Mouse (Mus musculus) retina, postnatal 1 day (tissue): ENCODE data around the gene Ano6.
A peak's percentile ranks its signal among the peaks of the same experiment; 100 is the strongest.

ENCODE experiments used
- DNase-seq: peaks from one replicate; pipeline ENCODE4 v3.0.0-alpha.2; 2012

Ano6 gene

GRCm38 (mm10) chr15:95944299-95944698, 153.7 kb downstream of the Ano6 start:
- DNase-seq = no peak

- DNase-seq = peak; percentile 67
Observed at GRCm38 (mm10) chr15:95945951-95946708, 155.5 kb downstream of the Ano6 start.

- DNase-seq = no peak
Observed at GRCm38 (mm10) chr15:95948411-95948810, 157.8 kb downstream of the Ano6 start.

- no peak for DNase-seq
Observed at GRCm38 (mm10) chr15:95949336-95949735, 158.7 kb downstream of the Ano6 start.

GRCm38 (mm10) chr15:95951497-95951896, 160.9 kb downstream of the Ano6 start:
- no peak for DNase-seq

GRCm38 (mm10) chr15:95956692-95957091, 166.0 kb downstream of the Ano6 start:
- no peak for DNase-seq

GRCm38 (mm10) chr15:95962411-95963123, 171.9 kb downstream of the Ano6 start:
- no peak for DNase-seq

GRCm38 (mm10) chr15:95963124-95963482, 172.5 kb downstream of the Ano6 start:
- DNase-seq = no peak

GRCm38 (mm10) chr15:95963533-95964250, 173.0 kb downstream of the Ano6 start:
- peak; percentile 40 for DNase-seq

GRCm38 (mm10) chr15:95964251-95964561, 173.6 kb downstream of the Ano6 start:
- DNase-seq = no peak

GRCm38 (mm10) chr15:95966979-95967378, 176.3 kb downstream of the Ano6 start:
- no peak for DNase-seq

- DNase-seq = no peak
Observed at GRCm38 (mm10) chr15:95967516-95968196, 177.0 kb downstream of the Ano6 start.

GRCm38 (mm10) chr15:95969596-95969995, 179.0 kb downstream of the Ano6 start:
- no peak for DNase-seq

- DNase-seq = no peak
Observed at GRCm38 (mm10) chr15:95970176-95970575, 179.5 kb downstream of the Ano6 start.

GRCm38 (mm10) chr15:95970691-95971090, 180.0 kb downstream of the Ano6 start:
- DNase-seq = no peak

GRCm38 (mm10) chr15:95971302-95971701, 180.7 kb downstream of the Ano6 start:
- no peak for DNase-seq

GRCm38 (mm10) chr15:95972156-95972555, 181.5 kb downstream of the Ano6 start:
- no peak for DNase-seq

- no peak for DNase-seq
Observed at GRCm38 (mm10) chr15:95972621-95973020, 182.0 kb downstream of the Ano6 start.

- no peak for DNase-seq
Observed at GRCm38 (mm10) chr15:95974021-95974597, 183.5 kb downstream of the Ano6 start.

GRCm38 (mm10) chr15:95976156-95976876, 185.7 kb downstream of the Ano6 start:
- no peak for DNase-seq

GRCm38 (mm10) chr15:95977169-95977938, 186.7 kb downstream of the Ano6 start:
- peak; percentile 41 for DNase-seq

- no peak for DNase-seq
Observed at GRCm38 (mm10) chr15:95977939-95978252, 187.3 kb downstream of the Ano6 start.
